In the genomic region with DNA sequence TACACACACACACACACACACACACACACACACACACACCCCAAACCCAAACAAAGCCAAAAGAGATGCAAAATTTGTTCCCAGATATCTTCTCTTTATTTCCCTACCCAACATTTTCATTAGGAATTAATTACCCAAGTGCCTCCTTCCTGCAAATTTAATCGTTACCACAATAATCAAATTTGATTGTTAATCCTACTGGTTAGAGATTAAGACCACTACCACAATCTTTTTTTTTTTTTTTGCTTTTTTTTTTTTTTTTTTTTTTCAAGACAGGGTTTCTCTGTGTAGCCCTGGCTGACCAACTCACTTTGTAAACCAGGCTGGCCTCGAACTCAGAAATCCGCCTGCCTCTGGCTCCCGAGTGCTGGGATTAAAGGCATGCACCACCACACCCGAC, we compare ENCODE assay signal across 9 mouse cellular contexts. TPM values are rescaled to one million over a fixed set of nuclear protein-coding genes. Genes with fewer than 3 reads are reported as not detected.
A peak's percentile ranks its signal among the peaks of the same experiment; 100 is the strongest.
DNase-seq lines count a peak whose midpoint lies in the region; ATAC-seq and TF ChIP-seq lines count a peak whose summit lies in the region.
"Not testable (repeated sequence)": the region's sequence is repeated elsewhere in the genome, so short reads cannot be mapped to it uniquely, and the experiment has no call there.
"Had no signal": no experiment of that assay in that cellular context is flagged by ENCODE, and none has a peak within 500 bp of the region (broad histone marks: within the 10 kb centered on the region; RNA-seq: fewer than 3 reads in every experiment).

No protein-coding gene starts in this region.

- not testable (repeated sequence) for H3K27me3 ChIP-seq in ES-Bruce4 (ENCODE audit: control insufficient read depth, insufficient read depth, low read length, poor library complexity, severe bottlenecking); heart, embryonic 11.5 days (ENCODE audit: control insufficient read depth, insufficient read depth, low read length); heart, embryonic 15.5 days; kidney, adult 2 months (replicated peaks; ENCODE audit: control insufficient read depth, insufficient read depth, low read length); liver, embryonic 13.5 days; liver, postnatal 0 days (ENCODE audit: insufficient read depth, low read length); small intestine, adult 2 months (ENCODE audit: control insufficient read depth, insufficient read depth, low read length)

- not testable (repeated sequence) for TF ChIP-seq EP300 in ES-Bruce4 (IDR thresholded peaks at IDR 0.05; ENCODE audit: insufficient read depth, low read depth, low read length); liver, postnatal 0 days (IDR thresholded peaks at IDR 0.05; ENCODE audit: low read depth)

- H3K4me1 ChIP-seq in ES-Bruce4 (ENCODE audit: control insufficient read depth, insufficient read depth, low read length), result not testable (repeated sequence)
- peaks cover 27% of the 10 kb centered on the region for H3K4me1 ChIP-seq in brown adipose tissue, adult 24 weeks (ENCODE audit: control insufficient read depth, insufficient read depth, insufficient read length, low read length)
- peaks cover 26% of the 10 kb centered on the region for H3K4me1 ChIP-seq in heart, embryonic 11.5 days (ENCODE audit: control insufficient read depth, insufficient read depth, low read length)
- peaks cover 33% of the 10 kb centered on the region for H3K4me1 ChIP-seq in heart, embryonic 15.5 days (replicated peaks)
- H3K4me1 ChIP-seq in kidney, adult 2 months (ENCODE audit: control insufficient read depth, insufficient read depth, low read length), result peaks cover 20% of the 10 kb centered on the region
- peaks cover 67% of the 10 kb centered on the region for H3K4me1 ChIP-seq in liver, embryonic 13.5 days (replicated peaks)
- peaks cover 35% of the 10 kb centered on the region for H3K4me1 ChIP-seq in liver, postnatal 0 days (ENCODE audit: insufficient read depth)
- H3K4me1 ChIP-seq in small intestine, adult 2 months (ENCODE audit: control insufficient read depth, insufficient read depth, insufficient read length, low read length), result peaks cover 16% of the 10 kb centered on the region

- DNase-seq in kidney, adult 2 months; liver, embryonic 13.5 days; liver, postnatal 0 days: not testable (repeated sequence)

- peak overlapping the region; percentile 77 for H3K9ac ChIP-seq in ES-Bruce4 (ENCODE audit: low read depth, poor library complexity, severe bottlenecking)
- H3K9ac ChIP-seq in heart, embryonic 11.5 days (ENCODE audit: low read depth, low read length); heart, embryonic 15.5 days; liver, postnatal 0 days (replicated peaks): not testable (repeated sequence)
- peak overlapping the region; percentile 55 for H3K9ac ChIP-seq in liver, embryonic 13.5 days

- TF ChIP-seq CTCF in ES-Bruce4 (IDR thresholded peaks at IDR 0.05; ENCODE audit: low read depth, low read length); kidney, adult 2 months (conservative IDR thresholded peaks at IDR 0.05; ENCODE audit: insufficient read depth, insufficient read length, low read depth, low read length); liver, postnatal 0 days (IDR thresholded peaks at IDR 0.05; ENCODE audit: low read depth); small intestine, adult 2 months (IDR thresholded peaks at IDR 0.05; ENCODE audit: extremely low read depth, insufficient read length, insufficient replicate concordance, low read depth, low read length): not testable (repeated sequence)

- not testable (repeated sequence) for H3K36me3 ChIP-seq in ES-Bruce4 (ENCODE audit: control insufficient read depth, insufficient read depth, low read length, poor library complexity, severe bottlenecking); heart, embryonic 11.5 days (ENCODE audit: control insufficient read depth, insufficient read depth, low read length); heart, embryonic 15.5 days; kidney, adult 2 months (ENCODE audit: control insufficient read depth, insufficient read depth, low read length); liver, embryonic 13.5 days; liver, postnatal 0 days (replicated peaks; ENCODE audit: insufficient read depth, low read length); small intestine, adult 2 months (ENCODE audit: control insufficient read depth, insufficient read depth, low read length)

- not testable (repeated sequence) for TF ChIP-seq POLR2A in ES-Bruce4 (IDR thresholded peaks at IDR 0.05; ENCODE audit: insufficient read depth, low read length); kidney, adult 2 months (IDR thresholded peaks at IDR 0.05; ENCODE audit: low read depth, low read length); small intestine, adult 2 months (IDR thresholded peaks at IDR 0.05; ENCODE audit: low read depth, low read length)

- H3K4me2 ChIP-seq in heart, embryonic 11.5 days, result peak overlapping the region; percentile 96; the same call in 1 of the 2 replicates
- not testable (repeated sequence) for H3K4me2 ChIP-seq in heart, embryonic 15.5 days
- H3K4me2 ChIP-seq in liver, embryonic 13.5 days, result peak overlapping the region; percentile 95
- peak overlapping the region; percentile 96 for H3K4me2 ChIP-seq in liver, postnatal 0 days (ENCODE audit: low read depth, low read length)

- not testable (repeated sequence) for ATAC-seq in heart, embryonic 11.5 days (replicated peaks; ENCODE audit: insufficient number of reproducible peaks, low FRiP score, low TSS enrichment); heart, embryonic 15.5 days (replicated peaks; ENCODE audit: insufficient number of reproducible peaks, insufficient read depth, low FRiP score, low read depth); liver, embryonic 13.5 days (ENCODE audit: low read depth); liver, postnatal 0 days

- H3K4me3 ChIP-seq in ES-Bruce4 (ENCODE audit: low read depth, low read length); brown adipose tissue, adult 24 weeks (ENCODE audit: insufficient read depth, low read depth, low read length); heart, embryonic 11.5 days (ENCODE audit: low read depth, low read length); heart, embryonic 15.5 days; kidney, adult 2 months (ENCODE audit: insufficient read depth, low read depth, low read length); liver, postnatal 0 days (ENCODE audit: low read depth, low read length); small intestine, adult 2 months (ENCODE audit: low read depth, low read length): not testable (repeated sequence)
- peak overlapping the region; percentile 78; the same call in 1 of the 2 replicates for H3K4me3 ChIP-seq in liver, embryonic 13.5 days (replicated peaks)

- not testable (repeated sequence) for H3K9me3 ChIP-seq in ES-Bruce4 (replicated peaks; ENCODE audit: control insufficient read depth, insufficient read depth, low read length, poor library complexity, severe bottlenecking); heart, embryonic 11.5 days (replicated peaks; ENCODE audit: control insufficient read depth, low read length); heart, embryonic 15.5 days (replicated peaks); liver, embryonic 13.5 days (replicated peaks); liver, postnatal 0 days (ENCODE audit: low read length)

- peak overlapping the region; percentile 95 for H3K27ac ChIP-seq in ES-Bruce4 (ENCODE audit: insufficient read depth, low read length)
- peak overlapping the region; percentile 65 for H3K27ac ChIP-seq in brown adipose tissue, adult 24 weeks (replicated peaks; ENCODE audit: low read depth, low read length)
- H3K27ac ChIP-seq in heart, embryonic 11.5 days (ENCODE audit: low read depth, low read length), result peak overlapping the region; percentile 84; the same call in 1 of the 2 replicates
- peak overlapping the region; percentile 87 for H3K27ac ChIP-seq in heart, embryonic 15.5 days
- H3K27ac ChIP-seq in kidney, adult 2 months (ENCODE audit: insufficient read depth, low read depth, low read length), result peak overlapping the region; percentile 18; the same call in 1 of the 2 replicates
- H3K27ac ChIP-seq in liver, embryonic 13.5 days, result peak overlapping the region; percentile 95
- 0 out of 2 replicates have a peak overlapping the region, but pooled peaks have one; percentile 98 for H3K27ac ChIP-seq in liver, postnatal 0 days (ENCODE audit: low read depth)
- peak overlapping the region; percentile 90 for H3K27ac ChIP-seq in small intestine, adult 2 months (ENCODE audit: insufficient read depth, low read depth, low read length)

- 83% methylated on average over 5 of the region's 5 CpGs for WGBS in heart, embryonic 11.5 days (ENCODE audit: insufficient replicate concordance)
- 87% methylated on average over 5 of the region's 5 CpGs for WGBS in heart, embryonic 15.5 days
- WGBS in kidney, adult 2 months, result 93% methylated on average over 5 of the region's 5 CpGs
- 83% methylated on average over 5 of the region's 5 CpGs for WGBS in liver, embryonic 13.5 days (ENCODE audit: insufficient replicate concordance)
- WGBS in liver, postnatal 0 days (ENCODE audit: insufficient replicate concordance), result 84% methylated on average over 5 of the region's 5 CpGs
- WGBS in small intestine, adult 2 months, result 79% methylated on average over 5 of the region's 5 CpGs

RNA-seq across cellular contexts. Expression of a gene that starts 4.3 kb away (rescaled TPM):
- polyA plus RNA-seq in ES-Bruce4 (2011; ENCODE audit: insufficient read depth, insufficient read length, low read depth, missing spikeins), result 15.9 and 25.9 TPM in 2 replicates
- polyA plus RNA-seq in brown adipose tissue, adult 24 weeks (2012; ENCODE audit: insufficient read depth, insufficient read length, missing spikeins), result 33.2 and 52.3 TPM in 2 replicates
- polyA plus RNA-seq in heart, embryonic 11.5 days (2014; fragmentation: Nextera tagmentation; extraction: Ambion mirVana), result 11.0 and 14.0 TPM in 2 replicates
- polyA plus RNA-seq in heart, embryonic 15.5 days (2015; fragmentation: Nextera tagmentation; extraction: Ambion mirVana), result 9.7 and 10.1 TPM in 2 replicates
- polyA plus RNA-seq in kidney, adult 2 months (2012; rRNA removed), result 9.9 and 15.5 TPM in 2 replicates
- 4.6 and 5.1 TPM in 2 replicates for polyA plus RNA-seq in liver, embryonic 13.5 days (2015; fragmentation: Nextera tagmentation; extraction: Ambion mirVana)
- polyA plus RNA-seq in liver, postnatal 0 days (2015; fragmentation: Nextera tagmentation; extraction: Ambion mirVana), result 5.5 and 6.2 TPM in 2 replicates
- polyA plus RNA-seq in small intestine, adult 2 months (2012; rRNA removed), result 4.4 and 8.5 TPM in 2 replicates

RNA-seq across cellular contexts. Expression of a gene that starts 31.7 kb away (rescaled TPM):
- 0.44 TPM in 1 of 2 replicates, not detected in the other for polyA plus RNA-seq in ES-Bruce4 (2011; ENCODE audit: insufficient read depth, insufficient read length, low read depth, missing spikeins)
- polyA plus RNA-seq in brown adipose tissue, adult 24 weeks (2012; ENCODE audit: insufficient read depth, insufficient read length, missing spikeins), result 0.46 TPM in 1 of 2 replicates, not detected in the other
- polyA plus RNA-seq in heart, embryonic 11.5 days (2014; fragmentation: Nextera tagmentation; extraction: Ambion mirVana), result 0.32 and 0.33 TPM in 2 replicates
- 0.18 and 0.21 TPM in 2 replicates for polyA plus RNA-seq in heart, embryonic 15.5 days (2015; fragmentation: Nextera tagmentation; extraction: Ambion mirVana)
- not detected in 2 replicates for polyA plus RNA-seq in kidney, adult 2 months (2012; rRNA removed)
- 0.08 and 0.09 TPM in 2 replicates for polyA plus RNA-seq in liver, embryonic 13.5 days (2015; fragmentation: Nextera tagmentation; extraction: Ambion mirVana)
- not detected in 2 replicates for polyA plus RNA-seq in liver, postnatal 0 days (2015; fragmentation: Nextera tagmentation; extraction: Ambion mirVana)
- not detected in 2 replicates for polyA plus RNA-seq in small intestine, adult 2 months (2012; rRNA removed)
- polyA plus RNA-seq: adrenal gland, adult 2 months had no signal

Comparison
In these comparisons a context has a peak if more than half of its experiments do, and no peak if none do; other contexts are left out.
1. H3K27ac ChIP-seq: peak in every context shown above with its lines; median percentile 98 in liver, postnatal 0 days; 95 in ES-Bruce4; 95 in liver, embryonic 13.5 days; 90 in small intestine, adult 2 months; 87 in heart, embryonic 15.5 days; 84 in heart, embryonic 11.5 days; 65 in brown adipose tissue, adult 24 weeks; 18 in kidney, adult 2 months.